Mouse (Mus musculus) myocyte (in vitro differentiated cells): ENCODE measurements at regions not wholly inside any gene's neighbourhood (a gene's known extent, or its start where the extent isn't known, plus 50 kb on each side); places are given as distances from the start of the nearest gene placed in this dataset.

Source experiments
- H3K27me3 ChIP-seq: one replicate; pipeline ENCODE4 v1.6.1; 2011; ENCODE audit not compliant: control insufficient read depth, insufficient read depth, insufficient read length
- H3K36me3 ChIP-seq: one replicate; pipeline ENCODE4 v1.6.1; 2011; ENCODE audit not compliant: control insufficient read depth, insufficient read depth
- H3K4me2 ChIP-seq: one replicate; pipeline ENCODE4 v1.6.1; 2011; ENCODE audit warnings: low read depth, control low read depth
- H3K4me3 ChIP-seq: one replicate; pipeline ENCODE4 v1.5.1; 2011; ENCODE audit warnings: mild to moderate bottlenecking, control low read depth, moderate library complexity
- H3K79me2 ChIP-seq: one replicate; pipeline ENCODE4 v1.6.1; 2011; ENCODE audit not compliant: control insufficient read depth, insufficient read depth
- H3ac ChIP-seq: one replicate; pipeline ENCODE4 v1.6.1; 2011; ENCODE audit not compliant: control insufficient read depth, insufficient read length
- CEBPB ChIP-seq: IDR thresholded peaks from 2 replicates; pipeline ENCODE4 v1.6.1; 2011; ENCODE audit warnings: mild to moderate bottlenecking, moderate library complexity; ENCODE audit not compliant: poor library complexity, insufficient read depth, severe bottlenecking
- E2F4 ChIP-seq: IDR thresholded peaks from one replicate; pipeline ENCODE4 v1.6.1; 2011; ENCODE audit warnings: mild to moderate bottlenecking, control low read depth, moderate library complexity; ENCODE audit not compliant: insufficient read depth
- MAX ChIP-seq: IDR thresholded peaks from one replicate; pipeline ENCODE4 v1.6.1; 2011; ENCODE audit warnings: low read depth, mild to moderate bottlenecking, control low read depth
- MYOD1 ChIP-seq, 3 experiments: IDR thresholded peaks; one replicate each; pipeline ENCODE4 v1.6.1; 2011; ENCODE audit warnings: control low read depth in 2 of 3, low read depth in 2 of 3, mild to moderate bottlenecking in 2 of 3, moderate library complexity in 1 of 3; ENCODE audit not compliant: insufficient read length in 2 of 3, control insufficient read depth in 1 of 3
- MYOG ChIP-seq, 3 experiments: IDR thresholded peaks; one replicate each; pipeline ENCODE4 v1.6.1; 2011; ENCODE audit warnings: control low read depth in 2 of 3, low read depth in 2 of 3, mild to moderate bottlenecking in 2 of 3; ENCODE audit not compliant: insufficient read length in 2 of 3, control insufficient read depth in 1 of 3, insufficient read depth in 1 of 3
- POLR2A ChIP-seq: IDR thresholded peaks from one replicate; pipeline ENCODE4 v1.6.1; 2011; ENCODE audit warnings: low read depth, mild to moderate bottlenecking, control low read depth, moderate library complexity; ENCODE audit not compliant: insufficient read length
- POLR2AphosphoS2 ChIP-seq: IDR thresholded peaks from one replicate; pipeline ENCODE4 v1.6.1; 2011; ENCODE audit warnings: low read depth, control low read depth; ENCODE audit not compliant: insufficient read length
- REST ChIP-seq: IDR thresholded peaks from one replicate; pipeline ENCODE4 v1.6.1; 2011; ENCODE audit warnings: mild to moderate bottlenecking, control low read depth, moderate library complexity; ENCODE audit not compliant: insufficient read depth, insufficient read length
- SRF ChIP-seq: IDR thresholded peaks from one replicate; pipeline ENCODE4 v1.6.1; 2011; ENCODE audit warnings: low read depth; ENCODE audit not compliant: control insufficient read depth, insufficient read length
- TCF12 ChIP-seq: IDR thresholded peaks from one replicate; pipeline ENCODE4 v1.6.1; 2011; ENCODE audit warnings: mild to moderate bottlenecking, control low read depth; ENCODE audit not compliant: poor library complexity, insufficient read depth, severe bottlenecking
- TCF3 ChIP-seq: IDR thresholded peaks from one replicate; pipeline ENCODE4 v1.6.1; 2011; ENCODE audit warnings: low read depth, control low read depth; ENCODE audit not compliant: insufficient read length
- USF1 ChIP-seq: IDR thresholded peaks from one replicate; pipeline ENCODE4 v1.6.1; 2011; ENCODE audit warnings: low read depth, mild to moderate bottlenecking, control low read depth, moderate library complexity

DNA sequence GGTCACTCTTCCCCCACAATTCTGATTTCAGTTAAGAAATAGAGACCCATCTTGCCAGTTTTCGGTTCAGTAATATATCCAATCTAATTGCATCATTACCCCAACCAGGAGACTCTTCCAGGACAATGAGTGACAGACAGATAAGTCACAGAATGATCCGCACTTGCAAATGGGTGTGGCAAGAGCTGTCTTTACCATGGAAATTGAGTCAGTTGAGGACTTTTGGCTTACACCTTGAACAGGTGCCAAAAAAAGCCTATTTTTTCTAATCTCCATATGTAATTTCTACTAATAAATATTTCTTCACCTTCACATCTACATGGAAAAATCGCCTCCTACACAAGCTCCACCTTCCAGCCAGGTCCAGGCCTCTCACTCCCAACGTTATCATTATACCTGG is 98.2 kb upstream of the Nrbf2 start:
- H3K36me3 ChIP-seq: no peaks in the 10 kb centered on the region
- no peak overlapping the region for H3ac ChIP-seq
- H3K27me3 ChIP-seq: no peaks in the 10 kb centered on the region
- no peaks in the 10 kb centered on the region for H3K79me2 ChIP-seq
- no peak overlapping the region for H3K4me2 ChIP-seq
- H3K4me3 ChIP-seq: no peak overlapping the region
- TF ChIP-seq MYOG (IDR thresholded peaks at IDR 0.05; ENCODE audit: control insufficient read depth in 1 of 3, insufficient read depth in 1 of 3, insufficient read length in 2 of 3, low read depth in 2 of 3) (no peak), POLR2AphosphoS2 (no peak), MYOD1 (IDR thresholded peaks at IDR 0.05; ENCODE audit: control insufficient read depth in 1 of 3, insufficient read length in 2 of 3, low read depth in 2 of 3) (no peak), REST (no peak), E2F4 (no peak), TCF3 (no peak), TCF12 (no peak), USF1 (no peak), SRF (no peak), MAX (no peak), POLR2A (no peak), CEBPB (no peak)

DNA sequence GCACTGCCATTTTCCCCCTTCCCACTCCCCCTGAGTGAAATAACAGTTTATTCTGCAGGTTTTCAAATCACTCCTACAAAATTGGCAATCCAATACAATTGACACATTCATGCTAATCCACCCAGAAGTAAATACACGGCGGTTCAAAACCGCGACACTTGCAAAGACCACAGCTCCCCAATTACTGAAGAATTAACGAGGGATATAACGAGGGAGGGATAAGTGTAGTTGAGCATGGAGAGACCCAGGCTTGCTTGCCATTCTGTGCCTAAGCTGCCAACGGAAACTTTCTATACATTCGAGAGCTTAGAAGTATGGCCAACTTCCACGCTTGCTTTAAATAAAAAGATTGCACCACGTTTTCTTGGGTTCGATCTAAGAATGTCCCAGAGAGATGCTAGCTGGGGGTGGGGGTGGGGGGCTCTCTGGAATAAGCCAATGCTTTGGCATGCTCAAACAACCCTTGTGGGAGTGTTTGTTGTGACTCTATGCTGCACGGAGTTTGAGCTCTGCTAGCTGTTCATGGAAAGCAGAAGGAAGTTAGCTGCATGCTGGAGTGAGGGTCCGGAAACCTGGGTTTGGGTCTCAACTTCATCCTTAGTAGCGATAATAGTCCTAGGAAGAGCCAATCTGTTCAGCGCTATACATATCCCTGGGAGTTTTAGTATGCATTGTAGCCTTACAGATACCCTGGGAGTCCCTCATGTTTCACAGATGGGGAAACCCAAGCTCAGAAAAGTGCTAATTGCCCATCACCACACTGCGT is 98.9 kb upstream of the Nrbf2 start:
- no peak overlapping the region for H3K4me3 ChIP-seq
- H3K4me2 ChIP-seq: no peak overlapping the region
- H3K27me3 ChIP-seq: no peaks in the 10 kb centered on the region
- no peaks in the 10 kb centered on the region for H3K36me3 ChIP-seq
- H3ac ChIP-seq: no peak overlapping the region
- TF ChIP-seq POLR2A (no peak), E2F4 (no peak), MYOG (IDR thresholded peaks at IDR 0.05; ENCODE audit: control insufficient read depth in 1 of 3, insufficient read depth in 1 of 3, insufficient read length in 2 of 3, low read depth in 2 of 3) (no peak), TCF12 (no peak), CEBPB (no peak), USF1 (no peak), SRF (no peak), MAX (no peak), POLR2AphosphoS2 (no peak)
- no peaks in the 10 kb centered on the region for H3K79me2 ChIP-seq

DNA sequence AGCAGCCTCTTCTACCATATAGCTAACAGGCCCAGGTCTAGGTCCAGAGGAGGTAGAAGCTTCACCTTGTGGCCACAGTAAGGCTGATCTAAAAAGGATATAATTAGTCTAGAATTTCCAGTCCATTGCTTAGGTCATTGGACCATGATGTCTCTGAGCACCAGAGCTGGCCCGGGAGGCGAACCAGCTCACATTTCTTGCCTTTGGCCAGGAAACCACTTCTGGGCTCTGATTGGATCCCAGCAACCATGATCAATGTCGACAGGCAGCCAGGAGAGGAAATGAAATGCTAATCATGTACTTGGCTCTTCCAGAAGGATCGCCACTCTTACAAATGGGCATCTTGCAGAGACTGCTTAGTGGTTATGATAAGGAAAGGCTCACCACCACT is 99.5 kb upstream of the Nrbf2 start:
- H3K27me3 ChIP-seq: no peaks in the 10 kb centered on the region
- H3K4me3 ChIP-seq: no peak overlapping the region
- H3K4me2 ChIP-seq: no peak overlapping the region
- H3K36me3 ChIP-seq: no peaks in the 10 kb centered on the region
- no peaks in the 10 kb centered on the region for H3K79me2 ChIP-seq
- H3ac ChIP-seq: no peak overlapping the region
- TF ChIP-seq REST: no peak
- no peak for TF ChIP-seq TCF3

DNA sequence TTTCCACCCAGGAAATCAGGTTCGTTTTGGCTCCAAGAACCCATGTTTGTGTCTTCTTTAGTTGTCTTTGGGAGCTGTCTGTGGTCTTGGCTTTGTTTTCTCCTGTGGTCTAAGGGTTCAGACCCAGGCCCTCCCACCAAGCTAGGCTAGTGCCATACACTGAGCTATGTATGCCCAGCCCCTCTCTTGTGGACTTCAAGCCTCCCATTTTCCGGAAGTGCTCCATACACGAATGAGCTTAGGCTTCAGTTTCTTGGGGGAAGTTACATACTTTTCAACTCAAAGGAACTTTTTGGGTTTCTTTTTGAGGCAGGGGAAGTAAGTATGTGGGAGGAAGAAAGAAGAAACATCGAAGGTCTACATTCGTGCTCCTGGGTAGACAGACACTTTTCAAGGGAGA is 100.9 kb upstream of the Nrbf2 start:
- no peak overlapping the region for H3K4me3 ChIP-seq
- H3ac ChIP-seq: no peak overlapping the region
- no peaks in the 10 kb centered on the region for H3K36me3 ChIP-seq
- H3K79me2 ChIP-seq: no peaks in the 10 kb centered on the region
- no peak overlapping the region for H3K4me2 ChIP-seq
- TF ChIP-seq TCF3: no peak
- no peak for TF ChIP-seq MYOG (IDR thresholded peaks at IDR 0.05; ENCODE audit: control insufficient read depth in 1 of 3, insufficient read depth in 1 of 3, insufficient read length in 2 of 3, low read depth in 2 of 3)
- TF ChIP-seq TCF12: no peak
- no peak for TF ChIP-seq MYOD1 (IDR thresholded peaks at IDR 0.05; ENCODE audit: control insufficient read depth in 1 of 3, insufficient read length in 2 of 3, low read depth in 2 of 3)
- no peak for TF ChIP-seq SRF
- no peak for TF ChIP-seq POLR2AphosphoS2
- no peak for TF ChIP-seq E2F4
- no peak for TF ChIP-seq REST
- TF ChIP-seq USF1: no peak
- no peak for TF ChIP-seq CEBPB
- H3K27me3 ChIP-seq: no peaks in the 10 kb centered on the region

DNA sequence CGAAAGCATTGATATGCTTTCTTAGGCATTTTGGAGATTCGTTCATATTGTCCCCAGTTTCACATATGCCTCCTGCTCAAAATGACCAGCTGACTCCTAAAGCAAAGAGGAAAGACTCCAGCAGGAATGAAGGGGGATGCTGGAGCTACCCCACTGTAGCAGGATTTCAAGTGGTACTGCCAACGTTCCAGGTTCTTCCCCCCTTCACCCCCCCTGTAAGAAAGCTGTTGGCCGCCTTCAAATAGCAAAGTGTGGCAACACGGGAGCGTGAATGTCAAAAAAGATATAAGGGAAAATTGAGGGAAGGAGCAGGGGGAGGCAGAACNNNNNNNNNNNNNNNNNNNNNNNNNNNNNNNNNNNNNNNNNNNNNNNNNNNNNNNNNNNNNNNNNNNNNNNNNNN is 103.7 kb upstream of the Nrbf2 start:
- TF ChIP-seq SRF (no peak), E2F4 (no peak), POLR2AphosphoS2 (no peak), POLR2A (no peak), USF1 (no peak), MYOD1 (IDR thresholded peaks at IDR 0.05; ENCODE audit: control insufficient read depth in 1 of 3, insufficient read length in 2 of 3, low read depth in 2 of 3) (no peak), TCF3 (no peak)
- H3K4me3 ChIP-seq: no peak overlapping the region
- H3K36me3 ChIP-seq: no peaks in the 10 kb centered on the region
- H3K79me2 ChIP-seq: no peaks in the 10 kb centered on the region
- H3ac ChIP-seq: no peak overlapping the region
- no peak overlapping the region for H3K4me2 ChIP-seq
- no peaks in the 10 kb centered on the region for H3K27me3 ChIP-seq
